Mouse (Mus musculus) C2C12 (cell line): ENCODE results near the gene Cd79b.

ENCODE experiments used
- CTCF ChIP-seq: IDR thresholded peaks from one replicate; pipeline ENCODE4 v1.5.1; 2011; ENCODE audit not compliant: control insufficient read depth, insufficient read depth, insufficient read length
- FOSL1 ChIP-seq: IDR thresholded peaks from one replicate; pipeline ENCODE4 v1.8.0; 2011; ENCODE audit warnings: mild to moderate bottlenecking, low read length; ENCODE audit not compliant: poor library complexity, insufficient read depth, severe bottlenecking
- MYOD1 ChIP-seq: IDR thresholded peaks from one replicate; pipeline ENCODE4 v1.6.1; 2011; ENCODE audit warnings: low read depth; ENCODE audit not compliant: control insufficient read depth, insufficient read length
- MYOG ChIP-seq: IDR thresholded peaks from one replicate; pipeline ENCODE4 v1.6.1; 2011; ENCODE audit not compliant: control insufficient read depth, insufficient read length; ENCODE audit errors: extremely low read depth
- USF1 ChIP-seq: IDR thresholded peaks from one replicate; pipeline ENCODE4 v1.6.1; 2011; ENCODE audit warnings: low read depth, mild to moderate bottlenecking, control low read depth, moderate library complexity

- TF ChIP-seq MYOD1 (no peak), MYOG (no peak), CTCF (no peak), FOSL1 (no peak), USF1 (no peak)
Measured at GRCm38 (mm10) chr11:106332458-106332857, 17.9 kb upstream of the Cd79b start.
